Mouse (Mus musculus) heart, embryonic 13.5 days (tissue): Measurements from ENCODE around the gene Cyb561. TPM values are rescaled to one million over a fixed set of nuclear protein-coding genes. Genes with fewer than 3 reads are reported as not detected.

Experiments
- ATAC-seq: fragments of 200-750 bp; cut with Nextera tagmentation; 2 replicates; pipeline ENCODE4 v1.8.0; 2017; ENCODE audit warnings: moderate TSS enrichment; ENCODE audit not compliant: insufficient number of reproducible peaks, low FRiP score, low TSS enrichment; ENCODE audit errors: extremely low read depth
- H3K27ac ChIP-seq: fragments of 300-500 bp; sonication (generic); replicated peaks from 2 replicates; pipeline ENCODE4 v1.5.1; 2015; ENCODE audit warnings: moderate library complexity, mild to moderate bottlenecking, inconsistent platforms
- H3K27me3 ChIP-seq: fragments of 300-500 bp; sonication (generic); replicated peaks from 2 replicates; pipeline ENCODE4 v1.6.1; 2015; ENCODE audit warnings: mild to moderate bottlenecking, inconsistent platforms
- H3K36me3 ChIP-seq: fragments of 300-500 bp; sonication (generic); 2 replicates; pipeline ENCODE4 v1.6.1; 2015; ENCODE audit warnings: mild to moderate bottlenecking, inconsistent platforms
- H3K4me1 ChIP-seq: fragments of 300-500 bp; sonication (generic); 2 replicates; pipeline ENCODE4 v1.6.1; 2015; ENCODE audit warnings: inconsistent platforms
- H3K4me2 ChIP-seq: fragments of 300-500 bp; sonication (generic); 2 replicates; pipeline ENCODE4 v1.6.1; 2015; ENCODE audit warnings: inconsistent platforms, mild to moderate bottlenecking, moderate library complexity
- H3K4me3 ChIP-seq: fragments of 300-500 bp; sonication (generic); 2 replicates; pipeline ENCODE4 v1.5.1; 2015; ENCODE audit warnings: moderate library complexity, mild to moderate bottlenecking, inconsistent platforms
- H3K9ac ChIP-seq: fragments of 300-500 bp; sonication (generic); 2 replicates; pipeline ENCODE4 v1.6.1; 2015; ENCODE audit warnings: inconsistent platforms, mild to moderate bottlenecking, moderate library complexity
- H3K9me3 ChIP-seq: fragments of 300-500 bp; sonication (generic); 2 replicates; pipeline ENCODE4 v1.6.1; 2016; ENCODE audit warnings: inconsistent platforms
- WGBS: fragments of 180-500 bp; shearing (Covaris S2); methylation state at CpG from one replicate; pipeline ENCODE4 v1.1.7; 2015; ENCODE audit warnings: mixed read lengths; 5-methylcytosine and 5-hydroxymethylcytosine counted together
- polyA plus RNA-seq: library from polyadenylated mRNA; unstranded; fragments of >200 nt; fragmentation: Nextera tagmentation; extraction: Ambion mirVana; gene quantifications from 2 replicates; pipeline ENCODE4 v1.2.1, GENCODE M21; 2015

Cyb561 gene
- 4.6 and 5.2 TPM in 2 replicates for polyA plus RNA-seq

DNA sequence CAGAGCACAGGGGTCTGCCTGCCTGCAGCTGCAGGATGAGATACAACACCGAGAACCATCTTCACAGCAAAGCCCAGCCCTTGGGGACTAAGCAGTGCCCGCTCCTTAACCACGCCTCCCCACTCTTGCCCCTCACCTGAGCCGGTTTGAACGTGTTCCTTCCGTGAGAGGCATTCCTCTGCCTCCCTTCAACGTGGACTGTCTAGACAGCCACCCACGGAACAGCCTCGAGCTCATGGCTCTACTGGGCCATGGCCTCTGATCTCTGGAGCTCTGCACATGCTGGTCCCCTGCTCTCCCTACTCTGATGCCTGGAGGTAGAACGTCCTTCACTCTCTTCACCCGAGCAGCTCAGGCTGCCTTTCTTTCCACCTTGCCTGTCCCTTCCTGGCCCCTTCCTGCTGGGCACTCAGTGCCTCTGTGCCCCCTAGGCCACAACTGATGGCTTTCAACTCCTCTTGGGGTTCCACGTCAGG lies at the start of gene Cyb561:
Cyb561 (minus strand) TSS at position 426 of the 476 bp plus-strand sequence.
- H3K27ac ChIP-seq: no peak within 1 kb of the TSS
- H3K9me3 ChIP-seq: no peaks in the 10 kb centered on the region
- H3K4me2 ChIP-seq: no peak within 1 kb of the TSS
- WGBS: 69% methylated on average over 12 of the region's 12 CpGs
- peaks cover 9% of the 10 kb centered on the region; the same call in 1 of the 2 replicates for H3K4me1 ChIP-seq
- no peaks in the 10 kb centered on the region for H3K36me3 ChIP-seq
- no peak within 1 kb of the TSS for H3K4me3 ChIP-seq
- H3K9ac ChIP-seq: no peak within 1 kb of the TSS
- no peak for ATAC-seq
- peaks cover 42% of the 10 kb centered on the region for H3K27me3 ChIP-seq

DNA sequence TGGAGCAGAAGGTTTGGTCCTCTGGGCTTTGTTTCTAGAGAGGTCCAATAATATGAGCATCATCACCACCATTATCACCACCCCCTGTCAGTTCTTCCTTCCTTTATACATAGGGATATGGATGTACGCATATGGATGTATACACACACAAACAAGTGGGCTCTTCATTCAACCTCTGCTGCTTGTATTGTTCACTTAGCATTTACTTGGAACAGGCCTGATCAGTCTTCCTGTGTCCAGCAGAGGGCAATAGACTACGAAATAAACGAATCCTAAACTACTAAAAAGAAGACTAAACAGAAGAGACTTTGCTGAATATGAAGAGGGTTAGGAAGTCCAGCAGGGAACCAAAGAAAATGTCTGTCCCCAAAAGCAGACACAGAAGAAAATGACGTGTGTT lies 48.6 kb upstream of the Cyb561 start:
- no peak for ATAC-seq
- Histone ChIP-seq H3K9me3 (no peaks in the 10 kb centered on the region), H3K27ac (no peak overlapping the region), H3K36me3 (no peaks in the 10 kb centered on the region), H3K4me3 (no peak overlapping the region), H3K9ac (no peak overlapping the region), H3K27me3 (peaks cover 16% of the 10 kb centered on the region), H3K4me1 (no peaks in the 10 kb centered on the region), H3K4me2 (no peak overlapping the region)
- WGBS: 35% methylated on average over 4 of the region's 4 CpGs

GRCm38 (mm10) chr11:106000062-106000461 lies 46.9 kb upstream of the Cyb561 start:
- H3K9me3 ChIP-seq: no peaks in the 10 kb centered on the region
- H3K27ac ChIP-seq: no peak overlapping the region
- H3K27me3 ChIP-seq: 0 out of 2 replicates have a peak, but pooled peaks cover 11% of the 10 kb centered on the region
- no peaks in the 10 kb centered on the region for H3K4me1 ChIP-seq
- no peak overlapping the region for H3K4me3 ChIP-seq
- no peak for ATAC-seq
- WGBS: 86% methylated on average over 6 of the region's 6 CpGs
- no peak overlapping the region for H3K4me2 ChIP-seq
- no peak overlapping the region for H3K9ac ChIP-seq
- no peaks in the 10 kb centered on the region for H3K36me3 ChIP-seq

DNA sequence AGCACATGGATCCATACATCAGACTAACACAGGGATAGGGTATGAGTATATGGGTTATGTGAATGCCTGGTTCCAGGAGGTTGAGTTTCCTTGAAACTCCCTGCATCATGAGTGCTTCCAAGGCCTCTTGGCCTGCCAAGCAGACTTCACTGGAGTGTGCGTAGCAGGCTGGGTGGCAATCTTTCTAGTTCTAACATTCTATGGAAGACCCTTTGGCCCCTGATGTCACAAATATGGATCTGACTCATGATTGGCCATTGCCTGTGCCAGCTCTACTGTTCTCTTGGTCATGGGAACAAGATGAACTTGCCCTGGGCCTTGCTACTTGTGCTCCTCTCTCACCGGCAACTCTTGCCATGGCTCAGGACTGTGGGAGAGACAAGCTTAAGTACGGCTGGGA lies 41.2 kb upstream of the Cyb561 start, which contains the start of gene Ace3:
Ace3 (plus strand) TSS at position 301 of the 400 bp plus-strand sequence.
- Histone ChIP-seq H3K36me3 (no peaks in the 10 kb centered on the region), H3K4me3 (no peak within 1 kb of the TSS), H3K9me3 (no peaks in the 10 kb centered on the region), H3K4me1 (no peaks in the 10 kb centered on the region), H3K9ac (no peak within 1 kb of the TSS), H3K27ac (no peak within 1 kb of the TSS), H3K4me2 (no peak within 1 kb of the TSS), H3K27me3 (peaks cover 6% of the 10 kb centered on the region; the same call in 1 of the 2 replicates)
- ATAC-seq: no peak
- WGBS: 82% methylated on average over 3 of the region's 3 CpGs

GRCm38 (mm10) chr11:105990231-105990630 lies 37.1 kb upstream of the Cyb561 start:
- Histone ChIP-seq H3K36me3 (no peaks in the 10 kb centered on the region), H3K27ac (no peak overlapping the region), H3K4me1 (peaks cover 8% of the 10 kb centered on the region), H3K4me2 (no peak overlapping the region), H3K27me3 (no peaks in the 10 kb centered on the region; the same call in 1 of the 2 replicates), H3K4me3 (no peak overlapping the region), H3K9ac (no peak overlapping the region), H3K9me3 (no peaks in the 10 kb centered on the region)
- 67% methylated on average over 2 of the region's 2 CpGs for WGBS
- no peak for ATAC-seq

- no peak overlapping the region for H3K9ac ChIP-seq
- no peak overlapping the region for H3K27ac ChIP-seq
- H3K36me3 ChIP-seq: no peaks in the 10 kb centered on the region
- peaks cover 8% of the 10 kb centered on the region for H3K4me1 ChIP-seq
- H3K9me3 ChIP-seq: no peaks in the 10 kb centered on the region
- H3K4me3 ChIP-seq: no peak overlapping the region
- no peaks in the 10 kb centered on the region; the same call in 1 of the 2 replicates for H3K27me3 ChIP-seq
- H3K4me2 ChIP-seq: no peak overlapping the region
- 80% methylated on average over 6 of the region's 6 CpGs for WGBS
- ATAC-seq: no peak
Observed at GRCm38 (mm10) chr11:105989446-105989845, 36.3 kb upstream of the Cyb561 start.

DNA sequence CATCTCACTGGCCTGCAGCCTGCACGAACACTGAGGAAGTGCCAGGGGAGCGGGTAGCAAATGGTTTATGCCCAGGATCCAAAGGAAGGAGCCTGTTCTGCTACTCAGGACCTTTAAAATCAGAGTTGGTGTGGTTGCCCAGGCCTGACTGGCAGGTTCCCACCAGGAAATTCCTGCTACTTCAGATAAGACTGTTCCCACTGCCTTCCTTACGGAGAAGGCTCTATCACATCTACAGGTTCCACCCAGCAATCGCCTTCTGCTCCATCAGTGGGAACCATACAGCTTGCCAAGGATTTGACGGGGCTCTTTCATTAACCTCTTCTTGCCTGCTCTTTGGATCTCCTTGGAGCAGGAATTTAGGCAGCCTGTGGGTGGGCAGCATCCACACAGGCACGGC lies 34.3 kb upstream of the Cyb561 start:
- no peak for ATAC-seq
- Histone ChIP-seq H3K4me1 (peaks cover 8% of the 10 kb centered on the region), H3K36me3 (no peaks in the 10 kb centered on the region), H3K27me3 (no peaks in the 10 kb centered on the region; the same call in 1 of the 2 replicates), H3K4me3 (no peak overlapping the region), H3K9ac (no peak overlapping the region), H3K9me3 (no peaks in the 10 kb centered on the region), H3K27ac (no peak overlapping the region), H3K4me2 (no peak overlapping the region)
- 47% methylated on average over 6 of the region's 6 CpGs for WGBS

DNA sequence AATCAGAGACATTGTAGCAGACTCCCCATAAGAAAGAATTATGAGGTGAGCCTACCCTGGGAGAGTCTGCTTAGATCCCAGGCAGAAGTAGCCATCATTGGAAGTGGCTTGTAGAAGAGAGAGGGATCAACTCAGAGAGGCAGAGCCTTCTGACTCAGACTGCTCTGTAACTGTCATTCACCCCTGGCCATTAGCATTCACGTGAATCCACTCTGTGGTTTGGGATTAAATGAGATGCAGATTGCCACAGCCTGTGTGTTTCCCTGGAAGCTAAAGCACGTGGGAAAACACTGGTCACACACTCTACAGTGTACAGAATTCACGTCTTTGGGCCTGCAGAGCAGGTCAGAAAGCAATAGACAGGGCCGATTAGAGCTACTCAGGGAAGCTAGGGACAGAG lies 31.3 kb upstream of the Cyb561 start:
- H3K27me3 ChIP-seq: peaks cover 14% of the 10 kb centered on the region; the same call in 1 of the 2 replicates

DNA sequence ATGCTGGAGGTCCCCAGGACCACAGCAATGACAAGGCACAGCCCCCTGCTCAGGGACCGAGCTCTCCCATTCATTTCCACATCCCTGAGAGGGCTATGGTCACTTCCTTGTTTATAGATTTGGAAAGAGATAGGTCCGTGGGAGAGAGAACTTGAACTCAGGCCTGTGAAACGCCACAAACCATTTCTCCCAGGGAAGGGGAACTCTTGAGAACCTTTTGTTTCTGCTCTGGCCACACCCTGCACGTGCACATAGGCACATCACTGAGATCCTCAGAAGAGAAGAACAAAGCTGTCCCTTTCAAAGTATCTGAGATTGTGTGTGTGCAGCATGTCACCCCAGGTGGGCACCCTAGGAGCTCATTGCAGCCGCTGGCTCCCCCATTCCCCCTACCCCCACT lies 25.5 kb upstream of the Cyb561 start:
- no peak overlapping the region for H3K4me2 ChIP-seq
- no peak overlapping the region for H3K9ac ChIP-seq
- H3K36me3 ChIP-seq: no peaks in the 10 kb centered on the region
- peaks cover 55% of the 10 kb centered on the region for H3K27me3 ChIP-seq
- H3K9me3 ChIP-seq: no peaks in the 10 kb centered on the region
- H3K4me1 ChIP-seq: no peaks in the 10 kb centered on the region
- H3K27ac ChIP-seq: no peak overlapping the region
- 54% methylated on average over 5 of the region's 5 CpGs for WGBS
- ATAC-seq: no peak
- H3K4me3 ChIP-seq: no peak overlapping the region

More for the DNA sequence above, 31.3 kb upstream of the Cyb561 start:
- H3K27ac ChIP-seq: no peak overlapping the region
- no peak for ATAC-seq
- 62% methylated on average over 4 of the region's 4 CpGs for WGBS
- no peak overlapping the region for H3K4me3 ChIP-seq
- H3K36me3 ChIP-seq: no peaks in the 10 kb centered on the region
- no peak overlapping the region for H3K4me2 ChIP-seq
- no peak overlapping the region for H3K9ac ChIP-seq
- H3K9me3 ChIP-seq: no peaks in the 10 kb centered on the region
- peaks cover 8% of the 10 kb centered on the region for H3K4me1 ChIP-seq

- 69% methylated on average over 2 of the region's 2 CpGs for WGBS
- Histone ChIP-seq H3K4me2 (no peak overlapping the region), H3K36me3 (no peaks in the 10 kb centered on the region), H3K4me1 (no peaks in the 10 kb centered on the region), H3K4me3 (no peak overlapping the region), H3K27me3 (peaks cover 59% of the 10 kb centered on the region), H3K27ac (no peak overlapping the region), H3K9me3 (no peaks in the 10 kb centered on the region), H3K9ac (no peak overlapping the region)
- ATAC-seq: no peak
Observed at GRCm38 (mm10) chr11:105978232-105978631, 25.1 kb upstream of the Cyb561 start.

DNA sequence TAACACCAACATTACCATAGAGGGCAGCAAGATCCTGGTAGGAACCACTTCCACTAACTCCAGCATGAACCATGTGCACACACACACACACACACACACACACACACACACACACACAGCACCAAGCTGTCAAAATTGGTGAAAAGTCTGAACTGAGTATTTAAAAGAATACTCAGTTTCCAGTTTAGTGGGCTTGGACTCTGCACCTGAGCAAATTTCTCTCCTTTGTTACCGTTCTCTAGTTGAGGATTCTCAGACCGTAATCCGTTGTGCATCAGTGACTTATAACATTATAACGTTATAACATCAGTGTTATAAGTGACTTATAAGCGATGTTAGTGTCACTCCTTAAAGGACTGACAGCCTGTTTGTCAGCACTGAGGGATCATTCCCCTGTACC lies 22.5 kb upstream of the Cyb561 start:
- Histone ChIP-seq H3K36me3 (no peaks in the 10 kb centered on the region), H3K27me3 (peaks cover 78% of the 10 kb centered on the region), H3K9me3 (no peaks in the 10 kb centered on the region), H3K27ac (no peak overlapping the region), H3K9ac (no peak overlapping the region), H3K4me2 (no peak overlapping the region), H3K4me3 (no peak overlapping the region), H3K4me1 (no peaks in the 10 kb centered on the region)
- ATAC-seq: no peak
- 82% methylated on average over 5 of the region's 5 CpGs for WGBS

DNA sequence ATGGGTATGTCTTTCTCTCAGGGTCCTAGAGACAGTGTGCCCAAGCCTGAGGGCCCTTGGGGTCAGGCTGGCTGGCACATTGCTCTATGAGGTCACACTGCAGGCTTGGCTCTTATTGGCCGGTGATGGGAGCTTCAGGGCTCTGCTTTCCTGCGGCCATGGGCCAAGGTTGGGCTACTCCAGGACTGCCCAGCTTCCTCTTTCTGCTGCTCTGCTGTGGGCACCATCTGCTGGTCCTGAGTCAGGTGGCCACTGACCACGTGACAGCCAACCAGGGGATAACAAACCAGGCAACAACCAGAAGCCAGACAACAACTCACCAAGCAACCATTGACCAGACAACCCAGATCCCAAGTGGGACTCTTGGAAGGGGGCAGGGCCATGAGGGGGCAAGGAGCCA lies 21.9 kb upstream of the Cyb561 start:
- Histone ChIP-seq H3K36me3 (no peaks in the 10 kb centered on the region), H3K27ac (no peak overlapping the region), H3K9ac (no peak overlapping the region), H3K4me3 (no peak overlapping the region), H3K4me1 (no peaks in the 10 kb centered on the region), H3K4me2 (no peak overlapping the region), H3K9me3 (no peaks in the 10 kb centered on the region), H3K27me3 (peaks cover 80% of the 10 kb centered on the region)
- ATAC-seq: no peak
- whole genome bisulfite sequencing: 52% methylated on average over 3 of the region's 3 CpGs
